Mouse (Mus musculus) heart, adult 11 months (tissue): ENCODE data around the gene 2900026A02Rik.

Experiments used
- DNase-seq: peaks from one replicate; pipeline ENCODE4 v3.0.0; 2022

2900026A02Rik gene

GRCm38 (mm10) chr5:113090077-113090690 is 130.9 kb downstream of the 2900026A02Rik start:
- DNase-seq, result no peak

- DNase-seq, result no peak
Observed at GRCm38 (mm10) chr5:113087465-113087864, 133.6 kb downstream of the 2900026A02Rik start.

- DNase-seq, result no peak
Observed at GRCm38 (mm10) chr5:113086990-113087389, 134.0 kb downstream of the 2900026A02Rik start.

- no peak for DNase-seq
Observed at GRCm38 (mm10) chr5:113086439-113086838, 134.6 kb downstream of the 2900026A02Rik start.

- DNase-seq, result no peak
Observed at GRCm38 (mm10) chr5:113085931-113086330, 135.1 kb downstream of the 2900026A02Rik start.

- DNase-seq, result peak; percentile 81
Observed at GRCm38 (mm10) chr5:113084309-113084708, 136.7 kb downstream of the 2900026A02Rik start.

- DNase-seq, result peak; percentile 94
Observed at GRCm38 (mm10) chr5:113082356-113083168, 138.5 kb downstream of the 2900026A02Rik start.

GRCm38 (mm10) chr5:113081439-113081838 is 139.6 kb downstream of the 2900026A02Rik start, which contains the start of gene Crybb3:
Gene Crybb3, minus strand, starts transcription at chr5:113081584.
- peak; percentile 96 for DNase-seq

- DNase-seq, result peak; percentile 92
Observed at GRCm38 (mm10) chr5:113081020-113081419, 140.0 kb downstream of the 2900026A02Rik start.

GRCm38 (mm10) chr5:113079783-113080182 is 141.3 kb downstream of the 2900026A02Rik start:
- peak; percentile 92 for DNase-seq

- no peak for DNase-seq
Observed at GRCm38 (mm10) chr5:113078686-113079085, 142.3 kb downstream of the 2900026A02Rik start.

- peak; percentile 84 for DNase-seq
Observed at GRCm38 (mm10) chr5:113070017-113070416, 151.0 kb downstream of the 2900026A02Rik start, which contains the start of gene Crybb2. Gene Crybb2, minus strand, starts transcription at chr5:113070117.

GRCm38 (mm10) chr5:113054308-113054707 is 166.7 kb downstream of the 2900026A02Rik start:
- DNase-seq, result peak; percentile 95

GRCm38 (mm10) chr5:113050581-113051185 is 170.4 kb downstream of the 2900026A02Rik start:
- DNase-seq, result no peak

- no peak for DNase-seq
Observed at GRCm38 (mm10) chr5:113049876-113050275, 171.2 kb downstream of the 2900026A02Rik start.

GRCm38 (mm10) chr5:113045511-113046273 is 175.3 kb downstream of the 2900026A02Rik start:
- DNase-seq, result no peak

- DNase-seq, result peak; percentile 94
Observed at GRCm38 (mm10) chr5:113043531-113043930, 177.5 kb downstream of the 2900026A02Rik start.

- DNase-seq, result peak; percentile 96
Observed at GRCm38 (mm10) chr5:113041567-113042071, 179.4 kb downstream of the 2900026A02Rik start.

- DNase-seq, result peak; percentile 89
Observed at GRCm38 (mm10) chr5:113040776-113041175, 180.3 kb downstream of the 2900026A02Rik start.

- no peak for DNase-seq
Observed at GRCm38 (mm10) chr5:113038601-113039000, 182.4 kb downstream of the 2900026A02Rik start.
